Mouse (Mus musculus) thymus, adult 2 months (tissue): ENCODE results near the gene Spindoc. TPM values are rescaled to one million over a fixed set of nuclear protein-coding genes. Genes with fewer than 3 reads are reported as not detected.

Experiments
- DNase-seq: peaks from one replicate; pipeline ENCODE4 v3.0.0; 2021
- H3K27ac ChIP-seq: fragments of 200-500 bp; 2 replicates; pipeline ENCODE4 v1.5.1; 2012; ENCODE audit warnings: low read length, control low read depth; ENCODE audit not compliant: control insufficient read depth, insufficient read depth
- H3K27me3 ChIP-seq: fragments of 200-500 bp; 2 replicates; pipeline ENCODE4 v1.6.1; 2012; ENCODE audit warnings: mild to moderate bottlenecking, low read length, moderate library complexity, mixed read lengths; ENCODE audit not compliant: control insufficient read depth, insufficient read depth
- H3K36me3 ChIP-seq: fragments of 200-500 bp; 2 replicates; pipeline ENCODE4 v1.6.1; 2012; ENCODE audit warnings: mild to moderate bottlenecking, low read length, moderate library complexity; ENCODE audit not compliant: control insufficient read depth, insufficient read depth
- H3K4me1 ChIP-seq: fragments of 200-500 bp; replicated peaks from 2 replicates; pipeline ENCODE4 v1.6.1; 2012; ENCODE audit warnings: low read length; ENCODE audit not compliant: control insufficient read depth, insufficient read depth
- H3K4me3 ChIP-seq: fragments of 200-500 bp; 2 replicates; pipeline ENCODE4 v1.5.1; 2012; ENCODE audit warnings: mild to moderate bottlenecking, low read length, control low read depth, moderate library complexity; ENCODE audit not compliant: control insufficient read depth, insufficient read depth
- CTCF ChIP-seq: fragments of 200-500 bp; IDR thresholded peaks from 2 replicates; pipeline ENCODE4 v1.5.1; 2012; ENCODE audit warnings: mild to moderate bottlenecking, control low read depth, low read length, moderate library complexity, borderline replicate concordance; ENCODE audit not compliant: control insufficient read depth, poor library complexity, insufficient read depth; ENCODE audit errors: extremely low read depth
- POLR2A ChIP-seq: fragments of 200-500 bp; IDR thresholded peaks from 2 replicates; pipeline ENCODE4 v1.6.1; 2012; ENCODE audit warnings: mild to moderate bottlenecking, low read length, control low read depth, moderate library complexity; ENCODE audit not compliant: control insufficient read depth, poor library complexity, insufficient read depth; ENCODE audit errors: extremely low read depth
- WGBS: fragments of 180-500 bp; shearing (Covaris S2); methylation state at CpG from one replicate; pipeline ENCODE4 v1.1.7; 2018; 5-methylcytosine and 5-hydroxymethylcytosine counted together
- polyA plus RNA-seq: library from polyadenylated mRNA; depleted of rRNA; stranded (reverse); fragments of >200 nt; gene quantifications from 2 replicates; pipeline ENCODE4 v1.2.3, GENCODE M21; 2012

Gene Spindoc
- polyA plus RNA-seq, 1 experiment, result 48.9 TPM

DNA sequence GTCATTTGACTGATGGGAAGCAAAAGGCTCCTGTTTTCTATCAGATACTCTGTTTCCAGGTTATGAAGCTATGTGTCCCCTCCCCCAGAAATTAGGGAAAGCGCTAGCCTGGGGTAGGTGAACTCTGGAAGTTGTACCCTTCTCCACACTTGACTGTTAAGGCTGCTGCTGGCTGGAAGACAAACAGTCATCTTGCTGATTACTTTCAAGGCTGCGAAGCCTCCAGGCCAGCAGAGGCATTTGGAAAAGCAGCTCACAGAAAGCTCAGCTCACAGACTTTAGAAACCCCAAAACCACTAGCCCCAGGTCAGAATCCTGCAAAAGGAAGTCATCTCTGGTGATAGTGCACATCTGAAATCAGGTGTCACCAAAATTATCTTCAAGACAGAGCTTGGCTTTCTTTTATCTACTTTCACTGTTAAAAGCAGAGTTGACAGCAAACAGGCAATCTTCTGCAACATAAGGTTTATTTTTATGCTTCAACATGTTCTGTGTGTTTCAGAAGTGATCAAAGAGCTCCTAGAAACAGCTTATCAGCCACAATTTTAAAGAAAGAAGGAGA, 44.9 kb downstream of the Spindoc start:
- H3K4me1 ChIP-seq, result peaks cover 40% of the 10 kb centered on the region
- H3K4me3 ChIP-seq, result no peak overlapping the region
- no peaks in the 10 kb centered on the region for H3K36me3 ChIP-seq
- peak; percentile 9 for DNase-seq
- TF ChIP-seq CTCF, result no peak
- no peak for TF ChIP-seq POLR2A
- no peak overlapping the region for H3K27ac ChIP-seq
- no peaks in the 10 kb centered on the region for H3K27me3 ChIP-seq
- WGBS, result 52% methylated on average over 2 of the region's 2 CpGs

GRCm38 (mm10) chr19:7335656-7336055, 47.1 kb downstream of the Spindoc start:
- 83% methylated on average over 4 of the region's 4 CpGs for WGBS
- TF ChIP-seq POLR2A, result no peak
- TF ChIP-seq CTCF, result no peak
- H3K4me1 ChIP-seq, result peaks cover 37% of the 10 kb centered on the region

GRCm38 (mm10) chr19:7334049-7334448, 48.7 kb downstream of the Spindoc start:
- no peak for TF ChIP-seq CTCF
- no peak for TF ChIP-seq POLR2A
- H3K27ac ChIP-seq, result no peak overlapping the region
- H3K36me3 ChIP-seq, result no peaks in the 10 kb centered on the region

More at GRCm38 (mm10) chr19:7335656-7336055, 47.1 kb downstream of the Spindoc start:
- Histone ChIP-seq H3K27ac (no peak overlapping the region), H3K4me3 (no peak overlapping the region), H3K36me3 (no peaks in the 10 kb centered on the region), H3K27me3 (no peaks in the 10 kb centered on the region)
- DNase-seq, result no peak

GRCm38 (mm10) chr19:7321391-7321790, 61.4 kb downstream of the Spindoc start:
- 97% methylated on average over 3 of the region's 3 CpGs for WGBS
- Histone ChIP-seq H3K4me3 (no peak overlapping the region), H3K36me3 (no peaks in the 10 kb centered on the region), H3K4me1 (peaks cover 5% of the 10 kb centered on the region), H3K27ac (no peak overlapping the region), H3K27me3 (no peaks in the 10 kb centered on the region)
- DNase-seq, result no peak
- TF ChIP-seq POLR2A, result no peak
- no peak for TF ChIP-seq CTCF

More at GRCm38 (mm10) chr19:7334049-7334448, 48.7 kb downstream of the Spindoc start:
- H3K4me3 ChIP-seq, result no peak overlapping the region
- WGBS, result 93% methylated on average over 2 of the region's 2 CpGs
- H3K27me3 ChIP-seq, result no peaks in the 10 kb centered on the region
- H3K4me1 ChIP-seq, result peaks cover 22% of the 10 kb centered on the region
- no peak for DNase-seq

- Histone ChIP-seq H3K4me3 (no peak overlapping the region), H3K27ac (no peak overlapping the region), H3K36me3 (no peaks in the 10 kb centered on the region), H3K4me1 (peaks cover 10% of the 10 kb centered on the region), H3K27me3 (no peaks in the 10 kb centered on the region)
- 71% methylated on average over 2 of the region's 2 CpGs for WGBS
- DNase-seq, result no peak
- TF ChIP-seq POLR2A, result no peak
- no peak for TF ChIP-seq CTCF
Measured at GRCm38 (mm10) chr19:7320181-7320580, 62.6 kb downstream of the Spindoc start.

DNA sequence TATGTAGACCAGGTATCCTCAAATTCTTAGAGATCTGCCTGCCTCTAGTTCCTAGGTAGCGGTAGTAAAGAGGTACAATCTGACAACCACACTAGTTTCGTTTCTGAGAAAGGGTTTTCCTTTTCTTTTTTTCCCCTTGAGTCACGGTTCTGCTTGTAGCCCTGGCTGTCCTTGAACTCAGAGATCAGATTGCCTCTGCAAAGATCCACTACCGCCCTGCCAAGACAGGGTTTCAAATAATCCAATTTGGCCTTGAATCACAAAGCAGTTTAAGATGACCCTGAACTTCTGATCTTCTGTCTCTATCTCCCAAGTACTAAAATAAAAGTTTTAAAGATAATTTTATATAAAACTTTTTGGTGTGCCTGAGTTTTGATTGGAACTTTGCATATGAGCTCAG, 65.1 kb downstream of the Spindoc start:
- Histone ChIP-seq H3K27ac (no peak overlapping the region), H3K36me3 (no peaks in the 10 kb centered on the region), H3K4me3 (no peak overlapping the region), H3K4me1 (peaks cover 19% of the 10 kb centered on the region), H3K27me3 (no peaks in the 10 kb centered on the region)
- WGBS, result 51% methylated on average over 4 of the region's 4 CpGs
- TF ChIP-seq POLR2A (no peak), CTCF (no peak)
- no peak for DNase-seq

DNA sequence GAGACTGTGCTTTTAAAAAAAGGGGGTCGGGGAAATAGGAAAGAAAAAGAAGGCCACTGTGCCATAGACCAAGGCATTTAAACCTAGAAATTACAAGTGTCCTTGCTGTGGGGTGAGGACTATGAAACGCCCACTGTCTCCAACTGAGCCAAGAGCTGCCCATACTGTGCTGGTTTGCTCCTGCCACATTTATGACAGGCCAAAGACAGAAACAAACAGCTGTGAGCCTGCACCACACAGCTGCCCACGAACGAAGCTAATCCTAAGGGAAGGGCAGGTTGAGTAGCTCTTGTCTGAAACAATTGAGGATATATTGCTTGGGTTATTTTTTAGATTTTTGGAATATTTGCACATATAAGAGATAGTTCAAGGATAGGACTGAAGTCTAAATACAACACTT, 66.0 kb downstream of the Spindoc start:
- Histone ChIP-seq H3K36me3 (no peaks in the 10 kb centered on the region), H3K27ac (no peak overlapping the region), H3K4me3 (no peak overlapping the region), H3K4me1 (peaks cover 19% of the 10 kb centered on the region), H3K27me3 (no peaks in the 10 kb centered on the region)
- 74% methylated on average over 4 of the region's 4 CpGs for WGBS
- no peak for TF ChIP-seq POLR2A
- TF ChIP-seq CTCF, result no peak
- DNase-seq, result no peak
